Mouse (Mus musculus): Measurements from ENCODE around the gene Mrpl50. TPM values are rescaled to one million over a fixed set of nuclear protein-coding genes. Genes with fewer than 3 reads are reported as not detected.
"Not testable (repeated sequence)": the region's sequence is repeated elsewhere in the genome, so short reads cannot be mapped to it uniquely, and the experiment has no call there.

Mrpl50 gene
- total RNA-seq, 2 experiments from 2014 or later, result 29.8 to 31.2 TPM

GRCm38 (mm10) chr4:49510236-49510835 lies 10.6 kb downstream of the Mrpl50 start:
- not testable (repeated sequence) for DNase-seq (ENCODE audit: low spot score)

- no peak for DNase-seq (ENCODE audit: low spot score)
These were observed 11.7 kb downstream of the Mrpl50 start for GRCm38 (mm10) chr4:49509183-49509582.

GRCm38 (mm10) chr4:49506386-49506785 lies 14.5 kb downstream of the Mrpl50 start, which contains the start of gene Baat:
Gene Baat (minus strand): TSS chr4:49506557.
- DNase-seq (ENCODE audit: low spot score), result no peak

GRCm38 (mm10) chr4:49503563-49503962 lies 17.3 kb downstream of the Mrpl50 start:
- no peak for DNase-seq (ENCODE audit: low spot score)

GRCm38 (mm10) chr4:49485934-49486650 lies 34.8 kb downstream of the Mrpl50 start:
- not testable (repeated sequence) for DNase-seq (ENCODE audit: low spot score)

- DNase-seq (ENCODE audit: low spot score), result no peak
These were observed 35.5 kb downstream of the Mrpl50 start for GRCm38 (mm10) chr4:49485442-49485841.

GRCm38 (mm10) chr4:49480896-49481295 lies 40.0 kb downstream of the Mrpl50 start:
- no peak for DNase-seq (ENCODE audit: low spot score)

- no peak for DNase-seq (ENCODE audit: low spot score)
These were observed 40.7 kb downstream of the Mrpl50 start for GRCm38 (mm10) chr4:49480104-49480760.

GRCm38 (mm10) chr4:49479035-49479434 lies 41.9 kb downstream of the Mrpl50 start:
- not testable (repeated sequence) for DNase-seq (ENCODE audit: low spot score)

GRCm38 (mm10) chr4:49478118-49478877 lies 42.6 kb downstream of the Mrpl50 start:
- DNase-seq (ENCODE audit: low spot score), result no peak

- no peak for DNase-seq (ENCODE audit: low spot score)
These were observed 46.3 kb downstream of the Mrpl50 start for GRCm38 (mm10) chr4:49474583-49474982.

GRCm38 (mm10) chr4:49473435-49474100 lies 47.3 kb downstream of the Mrpl50 start, which contains the start of gene Acnat1:
Gene Acnat1 (minus strand): TSS chr4:49473912.
- no peak for DNase-seq (ENCODE audit: low spot score)

- no peak for DNase-seq (ENCODE audit: low spot score)
These were observed 51.3 kb downstream of the Mrpl50 start for GRCm38 (mm10) chr4:49469435-49470151.

GRCm38 (mm10) chr4:49467360-49467759 lies 53.5 kb downstream of the Mrpl50 start:
- no peak for DNase-seq (ENCODE audit: low spot score)

Other genes with a start within 250 kb of the Mrpl50 start
- gene Acnat2, start 112.9 kb downstream of the Mrpl50 start, total RNA-seq (2021), result under 1 TPM in 1 of 2 experiments, not detected in 1; 0.16 TPM
- not detected for gene Acnat1, start 47.2 kb downstream of the Mrpl50 start, total RNA-seq (2021)
- under 1 TPM; 0.11 to 0.21 TPM for gene Baat, start 14.5 kb downstream of the Mrpl50 start, total RNA-seq (2021)
- 1 to 10 TPM; 3.0 to 4.6 TPM for gene Zfp189, start 83 bp upstream of the Mrpl50 start, total RNA-seq (2021)
- 1 to 10 TPM in 1 of 2 experiments, under 1 TPM in 1; 0.62 to 1.4 TPM for gene Aldob, start 28.5 kb upstream of the Mrpl50 start, total RNA-seq (2021)
- gene Tmem246, start 76.8 kb upstream of the Mrpl50 start, total RNA-seq (2021), result 10 to 100 TPM; 26.1 to 29.1 TPM
- 10 to 100 TPM; 25.9 to 28.0 TPM for gene Rnf20, start 110.9 kb upstream of the Mrpl50 start, total RNA-seq (2021)
- not detected for gene Ppp3r2, start 160.9 kb upstream of the Mrpl50 start, total RNA-seq (2021)